Mouse (Mus musculus) olfactory bulb, adult 2 months (tissue): ENCODE results near the gene Ebpl.

Experiments used
- CTCF ChIP-seq: fragments of 200-500 bp; IDR thresholded peaks from 2 replicates; pipeline ENCODE4 v1.5.1; 2012; ENCODE audit warnings: low read depth, mild to moderate bottlenecking, low read length, moderate library complexity; ENCODE audit not compliant: insufficient read depth
- POLR2A ChIP-seq: fragments of 200-500 bp; IDR thresholded peaks from 2 replicates; pipeline ENCODE4 v1.6.1; 2012; ENCODE audit warnings: mild to moderate bottlenecking, low read depth, low read length, moderate library complexity; ENCODE audit not compliant: insufficient read depth

- TF ChIP-seq POLR2A (no peak), CTCF (no peak)
Observed at GRCm38 (mm10) chr14:61310963-61311362, 49.3 kb downstream of the Ebpl start.
